Mouse (Mus musculus): ENCODE measurements around the gene Unc5c. TPM values are rescaled to one million over a fixed set of nuclear protein-coding genes. Genes with fewer than 3 reads are reported as not detected.
A peak's percentile ranks its signal among the peaks of the same experiment; 100 is the strongest.

Gene Unc5c
- polyA plus RNA-seq, 1 experiment from 2014 or later: 17.2 TPM

DNA sequence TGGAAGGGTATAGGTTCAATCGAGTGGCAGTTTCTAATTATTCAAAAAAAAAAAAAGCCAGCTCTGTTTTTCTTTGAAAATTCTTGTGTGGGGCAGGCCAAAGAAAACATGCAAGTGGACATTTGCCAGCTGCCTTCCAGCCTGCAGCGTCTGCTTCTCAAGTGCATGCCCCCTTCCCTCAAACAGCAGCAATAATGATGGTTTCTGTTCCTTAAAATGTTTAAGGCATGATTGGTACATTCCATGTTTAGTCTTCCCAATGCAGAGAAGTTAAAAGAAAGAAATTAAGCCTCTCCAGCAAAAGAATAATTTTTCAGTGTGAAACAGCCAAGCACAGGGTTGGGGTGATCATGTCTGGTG lies 26.9 kb downstream of the Unc5c start:
- 22% methylated on average over 2 of the region's 2 CpGs for whole genome bisulfite sequencing

DNA sequence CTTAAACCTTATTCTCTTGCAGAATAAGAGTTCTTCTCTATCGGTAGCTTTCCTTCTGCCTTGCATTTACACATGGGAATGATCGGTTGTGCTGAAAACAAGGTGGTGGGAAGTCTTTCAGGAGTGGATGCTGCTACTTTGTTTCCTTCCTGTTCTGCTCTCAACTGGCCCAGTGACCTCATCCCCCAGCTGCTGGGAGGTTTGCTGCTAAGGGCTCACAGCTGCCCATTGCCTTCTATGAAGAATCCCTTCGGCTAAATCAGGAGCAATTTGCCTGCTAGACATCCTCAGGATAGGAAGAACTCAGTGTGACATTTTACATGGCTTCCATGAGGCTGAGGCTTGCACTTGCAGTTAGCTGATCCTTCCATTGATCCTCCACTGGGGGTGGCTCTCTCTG lies 28.0 kb downstream of the Unc5c start:
- H3K27ac ChIP-seq (ENCODE audit: low read depth): peak overlapping the region; percentile 59

More for the DNA sequence above, 26.9 kb downstream of the Unc5c start:
- ATAC-seq (replicated peaks; ENCODE audit: low FRiP score, low TSS enrichment, low read depth): no peak
- Histone ChIP-seq H3K36me3 (ENCODE audit: control insufficient read depth, insufficient read depth, low read length) (no peaks in the 10 kb centered on the region), H3K9me3 (ENCODE audit: control insufficient read depth, low read length) (no peaks in the 10 kb centered on the region), H3K4me3 (ENCODE audit: low read depth, low read length) (no peak overlapping the region), H3K4me2 (ENCODE audit: low read length) (no peak overlapping the region), H3K4me1 (replicated peaks; ENCODE audit: control insufficient read depth, insufficient read depth, low read length) (peaks cover 20% of the 10 kb centered on the region), H3K27me3 (replicated peaks; ENCODE audit: control insufficient read depth, insufficient read depth, low read length) (no peaks in the 10 kb centered on the region), H3K9ac (ENCODE audit: low read length) (no peak overlapping the region), H3K27ac (ENCODE audit: low read depth) (peak overlapping the region; percentile 72; the same call in 1 of the 2 replicates)
- no peak for DNase-seq (ENCODE audit: low spot score)

DNA sequence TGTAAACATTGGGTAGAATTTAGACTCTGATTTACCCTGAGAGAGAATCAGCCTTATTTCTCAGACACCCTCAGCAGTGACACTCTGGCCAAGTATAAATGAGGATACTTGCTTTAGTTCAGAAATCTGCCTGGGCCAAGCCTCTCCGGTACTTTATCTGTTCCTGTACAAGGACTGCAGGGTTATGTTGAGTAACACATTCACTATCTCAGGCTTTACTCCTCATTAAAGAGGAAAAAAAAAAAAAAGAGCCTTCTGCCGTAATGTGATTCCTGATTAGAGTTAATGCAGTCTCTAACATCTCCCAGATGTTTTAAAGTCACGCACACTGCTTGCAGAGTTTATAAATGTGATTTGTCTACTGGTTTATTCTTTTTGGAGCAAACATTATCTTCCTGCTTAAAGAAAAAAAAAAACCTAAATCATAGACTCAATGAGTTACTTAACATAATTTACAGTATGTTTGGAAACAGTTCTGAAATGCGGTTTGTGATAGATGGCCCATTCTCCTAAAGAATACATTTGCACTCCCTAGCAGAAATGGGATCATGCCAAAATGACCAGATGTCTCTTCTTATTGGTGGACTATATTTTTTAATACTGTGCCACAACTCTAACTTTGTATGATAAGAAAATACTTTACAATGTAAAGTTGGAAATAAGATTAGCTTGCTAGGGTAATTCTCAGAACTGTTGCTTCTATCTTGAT lies 33.5 kb downstream of the Unc5c start:
- 25% methylated on average over 4 of the region's 4 CpGs for WGBS
- Histone ChIP-seq H3K9me3 (ENCODE audit: control insufficient read depth, low read length) (no peaks in the 10 kb centered on the region), H3K36me3 (ENCODE audit: control insufficient read depth, insufficient read depth, low read length) (no peaks in the 10 kb centered on the region), H3K27me3 (replicated peaks; ENCODE audit: control insufficient read depth, insufficient read depth, low read length) (no peaks in the 10 kb centered on the region), H3K4me3 (ENCODE audit: low read depth, low read length) (no peak overlapping the region), H3K9ac (ENCODE audit: low read length) (no peak overlapping the region), H3K27ac (ENCODE audit: low read depth) (no peak overlapping the region; the same call in 1 of the 2 replicates), H3K4me1 (replicated peaks; ENCODE audit: control insufficient read depth, insufficient read depth, low read length) (peaks cover 5% of the 10 kb centered on the region), H3K4me2 (ENCODE audit: low read length) (no peak overlapping the region)
- ATAC-seq (replicated peaks; ENCODE audit: low FRiP score, low TSS enrichment, low read depth) (no peak), DNase-seq (ENCODE audit: low spot score) (no peak)

More for the DNA sequence above, 28.0 kb downstream of the Unc5c start:
- Histone ChIP-seq H3K9ac (ENCODE audit: low read length) (no peak overlapping the region), H3K4me2 (ENCODE audit: low read length) (no peak overlapping the region), H3K9me3 (ENCODE audit: control insufficient read depth, low read length) (no peaks in the 10 kb centered on the region), H3K36me3 (ENCODE audit: control insufficient read depth, insufficient read depth, low read length) (no peaks in the 10 kb centered on the region), H3K4me3 (ENCODE audit: low read depth, low read length) (no peak overlapping the region), H3K27me3 (replicated peaks; ENCODE audit: control insufficient read depth, insufficient read depth, low read length) (no peaks in the 10 kb centered on the region), H3K4me1 (replicated peaks; ENCODE audit: control insufficient read depth, insufficient read depth, low read length) (peaks cover 23% of the 10 kb centered on the region)
- ATAC-seq (replicated peaks; ENCODE audit: low FRiP score, low TSS enrichment, low read depth): no peak
- WGBS: 43% methylated on average over 3 of the region's 3 CpGs
- DNase-seq (ENCODE audit: low spot score): no peak

DNA sequence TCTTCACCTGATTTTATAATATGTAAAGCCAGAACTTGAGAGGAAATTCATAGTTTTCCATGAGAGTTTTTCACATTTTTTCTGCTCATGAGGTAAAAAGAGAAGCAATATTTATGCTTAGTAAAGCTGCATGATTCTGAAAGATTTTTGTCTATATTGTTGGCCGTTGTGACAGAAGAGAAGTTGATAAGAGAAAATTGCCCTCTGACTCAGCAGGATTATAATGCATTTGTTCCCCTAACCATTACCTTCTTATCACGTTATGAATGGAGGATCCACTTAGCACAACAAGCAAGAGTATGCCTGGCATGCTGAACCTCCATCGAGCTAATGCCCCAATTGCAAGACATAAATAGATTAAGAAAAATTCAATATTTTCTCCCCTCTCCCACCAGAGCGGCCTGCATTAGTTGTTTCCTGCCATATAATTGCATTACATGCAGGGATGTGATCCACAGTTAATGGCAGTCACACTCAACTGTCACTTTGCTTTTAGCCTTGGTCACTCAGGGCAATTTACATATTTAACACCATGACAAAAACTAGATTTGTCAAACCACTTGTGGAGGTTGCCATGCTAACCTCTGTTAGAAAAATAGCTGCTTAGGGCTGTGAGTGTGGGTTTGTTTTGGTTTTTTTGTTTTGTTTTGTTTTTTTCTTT lies 37.0 kb downstream of the Unc5c start:
- H3K27me3 ChIP-seq (replicated peaks; ENCODE audit: control insufficient read depth, insufficient read depth, low read length): no peaks in the 10 kb centered on the region
- no peaks in the 10 kb centered on the region for H3K36me3 ChIP-seq (ENCODE audit: control insufficient read depth, insufficient read depth, low read length)
- 59% methylated on average over 4 of the region's 4 CpGs for WGBS
- ATAC-seq (replicated peaks; ENCODE audit: low FRiP score, low TSS enrichment, low read depth): no peak
- no peak overlapping the region for H3K4me3 ChIP-seq (ENCODE audit: low read depth, low read length)
- H3K4me1 ChIP-seq (replicated peaks; ENCODE audit: control insufficient read depth, insufficient read depth, low read length): peaks cover 3% of the 10 kb centered on the region
- H3K9me3 ChIP-seq (ENCODE audit: control insufficient read depth, low read length): no peaks in the 10 kb centered on the region
- DNase-seq (ENCODE audit: low spot score): no peak
- H3K4me2 ChIP-seq (ENCODE audit: low read length): no peak overlapping the region
- no peak overlapping the region for H3K27ac ChIP-seq (ENCODE audit: low read depth)
- H3K9ac ChIP-seq (ENCODE audit: low read length): no peak overlapping the region

DNA sequence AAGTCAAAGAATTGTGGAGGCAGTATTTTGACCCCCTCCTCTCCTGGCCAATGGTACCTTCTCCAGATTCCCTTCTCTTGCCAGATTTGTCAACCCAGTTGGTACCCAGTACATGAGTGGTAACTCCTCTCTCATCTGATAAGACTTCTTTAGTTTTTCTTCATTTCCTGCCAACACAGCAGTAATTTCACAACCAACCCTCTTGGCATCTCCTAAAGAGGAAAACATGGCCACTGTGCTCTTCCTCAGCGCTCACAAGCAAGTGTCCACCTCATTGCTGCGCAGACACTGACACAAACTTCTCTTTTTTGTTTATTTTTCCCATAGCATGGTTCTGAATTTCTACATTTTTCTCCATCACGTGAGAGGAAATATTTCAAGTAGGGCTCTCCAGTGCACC lies 38.3 kb downstream of the Unc5c start:
- H3K27me3 ChIP-seq (replicated peaks; ENCODE audit: control insufficient read depth, insufficient read depth, low read length): no peaks in the 10 kb centered on the region
- no peak overlapping the region for H3K9ac ChIP-seq (ENCODE audit: low read length)
- 58% methylated on average over 3 of the region's 3 CpGs for WGBS
- ATAC-seq (replicated peaks; ENCODE audit: low FRiP score, low TSS enrichment, low read depth): no peak
- H3K4me3 ChIP-seq (ENCODE audit: low read depth, low read length): no peak overlapping the region
- H3K9me3 ChIP-seq (ENCODE audit: control insufficient read depth, low read length): no peaks in the 10 kb centered on the region
- no peak overlapping the region for H3K4me2 ChIP-seq (ENCODE audit: low read length)
- no peaks in the 10 kb centered on the region for H3K4me1 ChIP-seq (replicated peaks; ENCODE audit: control insufficient read depth, insufficient read depth, low read length)
- H3K27ac ChIP-seq (ENCODE audit: low read depth): no peak overlapping the region
- H3K36me3 ChIP-seq (ENCODE audit: control insufficient read depth, insufficient read depth, low read length): no peaks in the 10 kb centered on the region
- no peak for DNase-seq (ENCODE audit: low spot score)

DNA sequence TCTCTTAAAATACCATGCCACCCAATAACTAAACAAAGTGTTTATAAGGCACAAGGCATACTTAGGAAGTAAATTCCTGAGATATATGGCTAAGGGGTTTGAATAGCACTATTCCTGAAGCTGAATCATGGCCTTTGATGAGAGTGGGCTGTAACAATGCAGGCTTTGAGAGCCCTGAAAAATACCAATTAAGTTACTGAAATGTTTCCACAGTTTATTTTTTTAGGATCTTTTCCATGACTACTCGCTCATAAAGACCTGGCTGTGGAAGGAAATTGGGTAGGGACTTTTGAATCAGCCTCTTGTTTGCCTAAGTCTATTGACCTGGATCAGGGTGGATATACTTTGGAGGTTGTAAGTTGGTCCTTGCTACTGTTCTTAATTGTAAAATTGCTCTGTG lies 44.8 kb downstream of the Unc5c start:
- Histone ChIP-seq H3K36me3 (ENCODE audit: control insufficient read depth, insufficient read depth, low read length) (no peaks in the 10 kb centered on the region), H3K27ac (ENCODE audit: low read depth) (no peak overlapping the region), H3K27me3 (replicated peaks; ENCODE audit: control insufficient read depth, insufficient read depth, low read length) (no peaks in the 10 kb centered on the region), H3K4me3 (ENCODE audit: low read depth, low read length) (no peak overlapping the region), H3K9me3 (ENCODE audit: control insufficient read depth, low read length) (no peaks in the 10 kb centered on the region), H3K9ac (ENCODE audit: low read length) (no peak overlapping the region), H3K4me2 (ENCODE audit: low read length) (no peak overlapping the region), H3K4me1 (replicated peaks; ENCODE audit: control insufficient read depth, insufficient read depth, low read length) (no peaks in the 10 kb centered on the region)
- ATAC-seq (replicated peaks; ENCODE audit: low FRiP score, low TSS enrichment, low read depth) (no peak), DNase-seq (ENCODE audit: low spot score) (no peak)
- 69% methylated on average over 1 of the region's 1 CpGs for WGBS

DNA sequence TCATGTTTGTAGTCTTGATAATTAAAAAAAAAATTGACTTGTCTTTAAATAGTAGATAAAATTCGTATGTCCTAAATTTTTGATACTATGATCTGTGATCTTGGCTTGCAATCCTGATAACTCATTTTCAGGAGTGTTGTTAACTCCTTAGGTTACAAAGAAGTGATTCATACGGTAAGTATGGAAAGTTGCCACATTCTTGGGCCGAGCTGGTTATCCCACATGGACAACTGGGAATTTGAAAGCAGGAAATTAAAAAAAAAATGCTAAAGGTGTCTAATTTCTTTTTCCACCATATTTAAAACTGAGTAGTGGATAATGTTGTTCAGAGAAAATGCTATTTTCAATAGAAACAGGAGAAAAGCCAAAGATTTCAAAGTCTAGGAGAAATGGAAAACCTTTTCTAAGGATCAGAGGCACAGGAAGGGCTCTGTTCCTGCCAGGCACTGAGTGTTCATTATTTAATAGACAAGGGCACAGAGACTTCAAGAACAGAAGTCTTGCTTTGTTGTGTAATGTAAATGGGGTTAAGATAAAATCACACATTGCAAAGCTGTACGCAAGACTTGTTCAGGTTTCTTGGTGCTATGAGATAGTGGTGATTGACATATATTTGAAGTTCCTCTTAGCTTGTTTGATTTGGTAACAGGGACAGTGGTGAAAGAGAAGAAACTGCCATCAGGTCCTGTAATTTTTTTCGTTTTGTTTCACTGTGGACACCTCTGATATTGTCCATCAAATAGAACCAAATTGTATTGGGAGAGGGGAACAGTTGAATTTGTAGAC lies 46.4 kb downstream of the Unc5c start:
- no peaks in the 10 kb centered on the region for H3K4me1 ChIP-seq (replicated peaks; ENCODE audit: control insufficient read depth, insufficient read depth, low read length)
- H3K27me3 ChIP-seq (replicated peaks; ENCODE audit: control insufficient read depth, insufficient read depth, low read length): no peaks in the 10 kb centered on the region
- H3K9ac ChIP-seq (ENCODE audit: low read length): no peak overlapping the region
- no peaks in the 10 kb centered on the region for H3K9me3 ChIP-seq (ENCODE audit: control insufficient read depth, low read length)
- H3K36me3 ChIP-seq (ENCODE audit: control insufficient read depth, insufficient read depth, low read length): no peaks in the 10 kb centered on the region
- H3K4me3 ChIP-seq (ENCODE audit: low read depth, low read length): no peak overlapping the region
- H3K27ac ChIP-seq (ENCODE audit: low read depth): no peak overlapping the region
- DNase-seq (ENCODE audit: low spot score) (no peak), ATAC-seq (replicated peaks; ENCODE audit: low FRiP score, low TSS enrichment, low read depth) (no peak)
- H3K4me2 ChIP-seq (ENCODE audit: low read length): no peak overlapping the region
- 70% methylated on average over 5 of the region's 5 CpGs for WGBS

DNA sequence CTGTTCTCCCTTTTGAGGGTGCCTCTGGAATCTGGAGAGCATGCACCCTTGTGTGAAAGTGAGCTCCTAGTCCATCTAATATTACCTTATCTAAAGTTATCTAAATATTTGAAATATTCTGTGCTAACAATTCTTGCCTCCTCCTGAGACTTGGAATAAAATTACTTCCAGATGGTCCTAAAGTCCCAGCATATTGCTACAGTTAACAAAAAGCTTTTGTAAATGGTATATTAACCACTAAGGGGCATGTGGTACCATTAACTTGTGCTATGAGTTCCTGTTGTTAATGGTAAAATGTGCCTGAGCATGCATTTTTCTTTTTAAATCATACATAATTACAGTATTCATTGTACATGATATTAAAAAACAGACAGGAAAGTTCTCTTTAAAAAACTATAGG lies 63.7 kb downstream of the Unc5c start:
- Histone ChIP-seq H3K27ac (ENCODE audit: low read depth) (no peak overlapping the region), H3K36me3 (ENCODE audit: control insufficient read depth, insufficient read depth, low read length) (no peaks in the 10 kb centered on the region), H3K9ac (ENCODE audit: low read length) (no peak overlapping the region), H3K9me3 (ENCODE audit: control insufficient read depth, low read length) (no peaks in the 10 kb centered on the region), H3K4me3 (ENCODE audit: low read depth, low read length) (no peak overlapping the region), H3K27me3 (replicated peaks; ENCODE audit: control insufficient read depth, insufficient read depth, low read length) (no peaks in the 10 kb centered on the region), H3K4me1 (replicated peaks; ENCODE audit: control insufficient read depth, insufficient read depth, low read length) (no peaks in the 10 kb centered on the region), H3K4me2 (ENCODE audit: low read length) (no peak overlapping the region)
- ATAC-seq (replicated peaks; ENCODE audit: low FRiP score, low TSS enrichment, low read depth) (no peak), DNase-seq (ENCODE audit: low spot score) (no peak)
